Mouse (Mus musculus) cerebellum, adult 9-11 months (tissue): ENCODE data around the gene Ascl2.
A peak's percentile ranks its signal among the peaks of the same experiment; 100 is the strongest.

ENCODE experiments used
- DNase-seq: peaks from one replicate; pipeline ENCODE4 v3.0.0; 2022

The Ascl2 gene

DNA sequence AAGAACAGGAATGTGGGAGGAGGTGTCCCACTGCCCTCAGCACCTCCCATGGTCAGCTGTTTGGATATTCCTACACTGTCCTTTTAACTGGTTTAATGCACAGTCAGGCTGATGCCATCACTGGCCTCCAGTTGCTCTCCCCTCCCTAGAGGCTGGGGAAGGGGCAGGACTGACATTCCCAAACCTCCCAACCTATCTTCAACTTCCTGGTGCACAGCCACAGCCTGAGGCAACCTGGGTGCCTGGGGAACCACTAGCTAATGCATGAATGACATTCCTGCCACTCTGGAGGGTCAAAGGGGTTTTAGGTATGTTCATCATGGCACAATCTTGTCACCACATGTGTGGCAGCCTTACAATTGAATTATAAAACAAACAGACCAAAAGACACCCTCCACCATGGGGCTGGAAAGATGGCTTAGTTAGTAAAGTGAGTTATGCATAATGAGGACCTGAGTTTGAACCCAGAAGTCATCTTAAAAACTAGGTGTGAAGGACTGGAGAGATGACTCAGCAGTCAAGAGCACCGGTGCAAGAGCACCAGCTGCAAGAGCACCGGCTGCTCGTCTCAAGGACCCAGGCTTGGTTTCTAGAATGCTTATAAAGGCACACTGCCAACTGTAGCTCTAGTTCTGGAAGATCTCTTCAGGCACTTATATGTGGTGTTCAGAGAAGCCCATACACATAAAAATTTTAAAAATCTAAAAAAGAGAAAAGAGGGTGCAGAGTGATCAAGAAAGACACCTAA lies 28.5 kb upstream of the Ascl2 start:
- no peak for DNase-seq

DNA sequence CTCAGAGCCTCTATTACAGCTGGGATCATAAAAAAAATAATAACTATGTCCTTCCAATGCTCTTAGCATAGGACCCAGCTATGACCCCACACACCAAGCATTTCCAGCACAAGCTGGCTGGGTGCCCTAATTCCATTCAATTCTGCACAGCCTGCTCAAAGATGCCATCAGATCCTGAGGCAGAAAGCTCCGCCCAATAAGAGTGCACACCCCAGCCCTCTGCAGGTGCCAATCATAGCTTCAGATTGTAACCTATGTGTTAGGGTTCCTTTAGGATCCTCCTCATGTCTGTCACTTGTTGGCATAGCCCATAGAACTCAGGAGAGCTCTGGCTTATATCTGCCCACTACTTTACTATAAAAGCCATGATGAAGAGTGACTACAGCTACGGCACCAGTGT lies 27.9 kb upstream of the Ascl2 start:
- no peak for DNase-seq

DNA sequence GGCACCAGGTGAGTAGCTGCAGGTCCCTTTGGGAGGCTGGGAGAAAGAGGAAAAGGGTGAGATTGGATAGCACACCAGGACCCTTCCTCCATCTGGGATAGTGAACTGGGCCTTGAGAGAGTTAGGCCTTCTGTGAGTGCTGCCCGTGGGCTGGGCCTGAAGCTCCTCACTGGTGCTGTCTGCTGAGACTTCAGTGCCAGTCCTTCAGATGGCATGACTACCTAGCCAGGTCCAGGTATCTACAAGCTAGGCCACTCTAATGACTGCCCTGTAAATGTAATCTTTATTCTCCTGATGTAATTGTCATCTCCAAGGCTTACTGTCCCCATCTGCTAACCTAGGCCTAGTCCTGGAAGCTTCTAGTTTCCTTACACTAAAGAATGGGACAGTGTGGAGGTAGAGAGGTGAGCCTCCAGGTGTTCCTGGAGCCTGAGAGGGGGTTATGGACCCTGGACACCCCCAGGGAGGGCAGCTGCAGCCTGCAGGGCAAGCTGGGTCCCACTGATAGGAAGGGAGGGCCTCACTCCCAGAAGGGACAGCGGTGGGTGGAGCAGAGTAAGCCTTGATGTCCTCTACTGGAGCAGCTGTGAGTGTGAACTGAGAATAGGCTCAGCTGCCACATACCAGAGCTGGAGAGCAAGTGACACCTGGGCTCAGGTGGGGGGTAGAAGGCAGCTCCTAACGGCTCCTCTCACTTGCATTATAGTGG lies 26.7 kb upstream of the Ascl2 start:
- DNase-seq = no peak

DNA sequence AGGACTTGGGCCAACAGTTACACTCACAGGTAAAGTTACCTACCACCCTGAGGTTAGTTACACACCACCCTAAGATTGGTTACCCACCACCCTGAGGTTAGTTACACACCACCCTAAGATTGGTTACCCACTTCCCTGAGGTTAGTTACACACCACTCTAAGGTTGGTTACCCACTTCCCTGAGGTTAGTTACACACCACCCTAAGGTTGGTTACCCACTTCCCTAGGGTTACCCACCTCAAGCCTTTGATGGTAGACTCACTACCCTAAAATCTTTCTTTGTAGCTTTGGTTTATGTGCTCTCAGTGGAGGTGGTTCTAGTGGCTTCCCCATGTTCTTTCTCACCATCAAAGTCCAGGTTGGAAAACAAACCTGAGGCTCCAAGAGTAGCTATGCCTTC lies 25.9 kb upstream of the Ascl2 start:
- no peak for DNase-seq

DNA sequence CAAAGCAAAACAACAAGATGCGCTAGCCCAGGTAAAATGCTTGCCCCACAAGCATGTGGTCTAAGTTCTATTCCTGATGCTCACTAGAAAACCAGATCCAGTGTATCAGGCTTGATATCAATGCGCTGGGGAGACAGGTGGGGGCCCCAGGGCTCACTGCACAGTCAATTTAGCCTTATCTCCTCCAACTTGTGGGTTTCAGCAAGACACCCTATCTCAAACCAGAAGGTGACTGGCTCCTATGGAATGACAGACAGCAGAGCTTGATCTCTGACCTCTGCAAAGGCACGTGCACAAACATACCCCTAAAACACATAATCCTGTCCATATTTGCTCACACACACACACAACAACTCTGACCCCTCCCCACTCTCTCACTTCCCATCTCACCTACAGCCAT lies 18.7 kb upstream of the Ascl2 start:
- no peak for DNase-seq

DNA sequence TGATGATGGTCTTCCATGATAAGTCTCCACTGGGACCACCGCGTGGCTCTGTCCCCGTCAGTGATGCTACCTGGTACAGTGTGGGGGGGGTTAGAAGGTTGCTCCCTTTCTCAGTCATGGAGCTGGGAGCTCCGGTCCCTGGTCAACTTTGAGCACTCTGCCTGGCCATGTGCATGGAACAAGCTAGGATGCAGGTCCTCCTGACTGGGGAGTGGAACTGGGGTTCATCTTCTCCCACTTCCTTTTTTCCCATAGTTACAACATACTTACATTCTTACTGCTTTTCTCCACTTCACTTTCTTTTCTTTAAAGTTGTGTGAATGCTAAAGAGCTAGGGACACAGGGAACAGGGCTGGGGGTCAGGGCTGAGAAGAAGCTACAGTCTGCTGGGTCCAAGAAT lies 16.1 kb upstream of the Ascl2 start:
- DNase-seq = no peak

DNA sequence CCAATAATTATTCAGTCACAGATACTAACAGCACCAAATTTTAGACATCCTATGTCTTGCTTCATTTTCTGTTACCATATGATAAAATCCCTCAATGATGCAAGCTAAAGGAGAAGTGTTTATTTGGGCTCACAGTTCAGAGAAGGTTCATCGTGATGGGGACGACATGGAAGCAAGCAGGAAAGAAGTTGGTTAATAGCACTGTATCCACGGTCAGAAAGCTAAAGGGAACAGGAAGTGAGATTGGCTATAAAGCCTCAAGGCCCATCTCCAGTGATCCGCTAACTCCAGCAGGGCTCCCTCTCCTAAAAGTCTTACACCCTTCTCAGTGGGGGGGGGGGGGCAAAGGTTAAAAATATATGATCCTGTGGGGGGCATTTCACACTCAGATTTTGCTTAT lies 12.8 kb upstream of the Ascl2 start:
- DNase-seq = no peak

DNA sequence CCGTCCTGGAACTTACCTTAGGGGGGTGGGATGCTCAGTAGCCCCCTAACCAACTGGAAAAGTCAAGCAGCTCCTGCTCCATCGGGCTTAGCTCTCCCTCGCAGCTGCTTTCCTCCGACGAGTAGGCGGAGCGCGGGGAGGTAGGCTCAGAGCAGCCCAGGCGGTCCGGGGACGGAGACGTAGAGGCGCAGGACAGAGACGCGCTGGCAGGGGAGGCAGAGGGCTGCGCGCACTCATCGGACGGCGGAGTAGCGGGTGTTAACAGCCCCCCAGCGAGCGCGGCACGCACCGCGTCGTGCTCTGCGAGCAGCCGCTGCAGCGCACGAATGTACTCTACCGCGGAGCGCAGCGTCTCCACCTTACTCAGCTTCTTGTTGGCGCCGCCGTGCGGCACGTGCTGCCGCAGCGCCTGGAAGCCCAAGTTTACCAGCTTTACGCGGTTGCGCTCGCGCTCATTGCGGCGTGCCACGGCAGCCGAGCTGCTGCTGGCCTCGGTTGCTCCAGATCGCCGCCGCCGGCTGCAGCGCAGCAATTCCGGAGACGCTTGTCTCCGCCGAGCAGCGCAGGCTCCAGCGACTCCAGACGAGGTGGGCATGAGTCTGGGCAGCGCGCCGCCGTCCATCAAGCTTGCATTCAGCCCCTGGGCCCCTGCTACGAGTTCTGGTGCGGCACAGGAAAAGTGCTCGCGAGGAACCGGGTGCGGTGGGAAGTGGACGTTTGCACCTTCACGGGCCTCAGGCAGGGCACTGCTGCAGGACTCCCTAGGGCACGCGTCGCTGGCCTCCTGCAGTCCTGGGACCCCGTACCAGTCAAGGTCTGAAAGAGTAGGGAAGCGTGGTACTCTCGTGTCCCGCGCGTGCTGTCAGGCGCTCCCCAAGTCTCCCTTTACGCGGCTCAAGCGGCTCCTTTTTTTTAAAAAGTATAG lies 918 bp downstream of the Ascl2 start:
- no peak for DNase-seq

DNA sequence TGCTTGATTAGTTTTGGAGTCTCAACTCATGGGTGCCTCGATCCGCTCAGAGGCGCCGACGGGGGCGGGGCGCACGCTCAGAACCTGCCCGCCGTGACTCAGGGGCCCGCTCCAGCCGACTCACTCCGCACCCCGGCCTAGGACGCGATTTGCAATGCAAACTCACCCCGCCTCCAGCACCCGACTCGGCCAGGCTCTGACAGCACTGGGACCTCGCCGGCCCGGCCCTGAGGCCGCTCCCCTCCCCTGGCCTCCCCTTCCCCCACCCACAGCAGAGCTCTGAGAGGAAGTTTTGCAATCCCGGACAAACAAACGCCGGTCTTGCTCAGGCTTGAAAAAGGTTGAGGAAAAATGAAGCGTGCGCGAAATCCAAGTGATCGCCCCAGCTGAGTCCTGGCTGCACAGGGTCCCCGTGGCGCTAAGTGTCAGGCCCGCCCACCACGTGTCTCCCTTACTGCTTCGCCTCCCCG lies 1.6 kb downstream of the Ascl2 start:
- DNase-seq = no peak

DNA sequence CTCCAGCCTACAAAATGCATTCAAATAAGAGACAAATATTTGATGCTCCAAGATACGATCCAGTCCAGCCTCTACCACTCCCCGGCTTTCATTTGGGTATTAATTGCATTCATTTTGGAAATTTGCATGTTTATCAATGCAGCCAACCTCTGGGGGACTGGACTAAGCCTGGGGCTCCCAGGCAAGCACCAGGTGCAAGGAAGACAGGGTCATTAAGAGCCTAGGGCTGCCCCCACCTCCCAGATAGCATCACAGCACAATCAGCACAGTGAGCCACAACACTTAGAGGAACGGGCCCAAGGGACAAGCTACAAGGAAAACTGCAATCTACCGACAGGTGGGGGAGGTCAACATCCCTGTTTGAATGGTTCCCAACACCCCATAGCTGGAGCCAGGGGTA lies 9.3 kb downstream of the Ascl2 start:
- DNase-seq = no peak

DNA sequence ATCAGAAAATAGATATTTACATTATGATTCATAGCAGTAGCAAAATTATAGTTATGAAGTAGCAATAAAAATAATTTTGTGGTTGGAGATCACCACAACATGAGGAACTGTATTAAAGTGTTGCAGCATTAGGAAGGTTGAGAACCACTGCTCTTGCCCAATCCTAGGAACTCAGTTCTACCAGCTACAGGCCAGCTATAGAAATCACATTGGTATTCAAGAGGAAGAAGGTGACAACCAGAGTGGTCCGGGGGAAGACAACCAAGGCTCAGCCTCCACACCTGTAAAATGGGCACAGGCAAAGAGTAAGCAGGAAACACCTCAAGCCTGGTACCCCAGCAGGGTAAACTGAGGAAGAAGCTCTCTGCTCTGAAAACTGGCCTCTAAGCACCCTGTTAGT lies 10.2 kb downstream of the Ascl2 start:
- no peak for DNase-seq

DNA sequence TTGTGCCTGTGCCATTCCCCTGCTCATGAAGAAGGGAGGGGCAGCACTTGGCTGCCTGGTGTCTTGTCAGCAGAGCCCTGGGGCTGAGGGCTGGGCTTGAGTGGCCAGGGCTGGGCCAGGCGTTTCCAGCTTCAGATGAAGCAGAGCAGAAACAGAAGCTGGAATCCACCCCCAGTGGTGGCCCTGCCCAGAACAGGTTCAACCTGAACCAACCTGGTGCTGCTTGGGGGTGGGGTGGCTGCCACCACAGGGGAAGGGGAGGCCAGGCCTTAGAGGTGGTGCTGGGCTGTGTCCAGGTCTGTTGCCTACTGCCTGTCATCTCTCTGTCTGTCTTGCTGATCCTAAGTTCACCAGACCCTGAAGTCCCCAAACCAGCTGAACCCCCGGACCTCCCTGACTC lies 13.0 kb downstream of the Ascl2 start:
- no peak for DNase-seq

DNA sequence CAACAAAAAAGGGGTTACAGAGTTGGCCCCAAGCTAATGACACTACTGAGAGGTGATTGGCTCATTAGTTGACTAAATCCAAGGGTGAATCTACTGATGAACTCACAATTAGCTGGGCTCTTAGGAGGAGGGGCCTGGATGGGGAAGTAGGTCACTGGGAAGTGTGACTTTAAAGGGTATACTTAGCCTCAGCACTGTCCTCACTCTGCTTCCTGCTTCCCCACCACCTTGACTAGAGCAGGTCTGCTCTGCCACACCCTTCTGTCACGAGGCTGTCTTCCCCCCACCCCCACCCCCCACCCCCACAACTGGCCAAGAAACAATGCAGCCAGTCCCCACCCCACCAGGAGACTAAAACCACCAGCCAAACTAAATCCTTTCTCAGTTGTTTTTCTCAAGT lies 19.5 kb downstream of the Ascl2 start:
- no peak for DNase-seq

DNA sequence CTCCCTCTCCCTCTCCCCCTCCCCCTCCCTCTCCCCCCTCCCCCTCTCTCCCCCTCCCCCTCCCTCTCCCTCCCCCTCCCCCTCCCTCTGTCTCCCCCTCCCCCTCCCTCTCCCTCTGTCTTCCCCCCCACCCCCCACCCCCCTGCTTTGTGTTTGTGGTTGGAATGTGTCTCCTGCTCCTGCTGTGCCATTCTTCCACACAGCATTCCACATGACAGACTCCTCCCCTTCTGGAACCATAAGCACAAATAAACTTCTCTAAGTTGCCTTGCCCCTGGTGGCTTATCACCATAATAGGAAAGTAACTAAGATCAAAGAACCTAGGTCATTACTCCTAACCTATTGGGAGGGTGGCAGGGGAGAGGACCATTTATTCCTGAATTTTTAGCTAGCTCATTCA lies 31.4 kb downstream of the Ascl2 start:
- no peak for DNase-seq

DNA sequence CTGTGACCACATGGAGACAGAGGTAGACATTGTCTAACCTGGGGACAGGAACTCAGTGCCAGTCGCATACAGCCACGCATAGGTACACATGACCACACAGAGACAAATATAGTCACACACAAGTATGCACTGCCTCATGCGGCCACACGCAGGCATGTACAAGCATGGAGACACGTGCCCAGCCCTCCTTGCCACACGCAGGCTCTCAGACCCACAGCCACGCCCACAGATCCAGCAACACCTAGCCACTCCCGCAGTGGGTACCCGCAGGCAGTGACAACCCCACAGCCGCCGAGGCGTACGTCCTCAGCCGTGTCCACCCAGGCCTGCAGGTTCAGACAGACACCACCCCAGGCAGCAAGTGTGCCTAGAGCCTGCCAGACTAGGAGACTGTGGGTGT lies 33.4 kb downstream of the Ascl2 start:
- no peak for DNase-seq

DNA sequence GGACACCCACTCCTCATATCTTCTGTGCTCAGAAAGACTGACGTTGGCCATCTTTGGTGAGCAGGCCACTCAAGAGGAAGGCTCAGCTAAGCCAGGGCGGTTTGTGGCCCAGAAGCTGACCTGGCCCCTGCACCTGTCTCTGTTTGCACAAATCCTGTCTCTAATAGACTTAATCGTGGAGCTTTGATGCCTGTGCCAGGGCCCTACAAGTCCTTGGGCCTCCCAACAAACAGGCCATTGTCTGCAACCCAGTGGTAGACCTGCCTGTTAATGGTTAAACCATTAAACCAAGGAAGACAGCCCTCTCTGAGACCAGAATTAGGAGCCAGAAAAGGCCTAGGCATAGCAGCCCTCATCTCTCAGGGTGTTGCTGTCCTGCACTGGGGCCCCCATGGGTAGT lies 36.6 kb downstream of the Ascl2 start:
- DNase-seq = no peak

DNA sequence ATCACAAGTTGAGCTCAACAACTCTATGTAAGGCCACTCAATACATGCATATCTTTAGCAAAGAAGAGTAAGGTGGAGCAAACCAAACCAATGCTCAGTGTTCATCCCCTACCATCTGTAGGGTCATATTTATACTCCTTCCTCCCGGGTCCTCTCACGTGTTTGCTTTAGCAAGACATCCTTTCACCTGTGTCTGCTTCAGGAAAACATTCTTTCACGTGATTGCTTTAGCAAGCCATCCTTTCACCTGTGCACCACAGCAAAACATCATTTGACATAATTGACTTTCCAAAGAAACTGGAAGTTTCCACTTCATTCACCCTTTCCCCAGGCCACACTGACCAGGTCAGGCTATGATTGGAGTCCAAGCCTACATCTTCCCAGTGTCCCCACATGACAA lies 38.0 kb downstream of the Ascl2 start, which contains the start of gene Th:
TSS of gene Th (minus strand) at position 101 of the 400 bp plus-strand sequence.
- DNase-seq = no peak

DNA sequence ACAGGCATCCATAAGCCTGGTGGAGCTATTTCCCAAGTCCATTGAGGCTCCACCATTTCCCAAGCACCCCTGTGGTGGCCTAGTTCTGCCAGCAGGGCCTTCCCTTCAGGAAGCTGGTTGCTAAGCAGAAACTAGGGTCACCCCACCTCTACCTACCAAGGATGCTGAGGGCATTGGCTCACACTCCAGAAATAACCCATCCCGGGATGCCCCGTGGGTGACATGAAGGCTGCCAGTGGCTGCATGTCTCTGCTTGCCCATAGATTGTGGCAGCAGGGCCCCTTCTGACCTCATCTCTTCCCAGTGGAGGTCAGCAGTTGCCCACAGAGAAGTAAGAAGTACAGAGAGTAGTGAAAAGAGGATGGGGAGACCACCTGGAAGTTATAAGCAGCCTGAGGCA lies 39.5 kb downstream of the Ascl2 start:
- DNase-seq = no peak

DNA sequence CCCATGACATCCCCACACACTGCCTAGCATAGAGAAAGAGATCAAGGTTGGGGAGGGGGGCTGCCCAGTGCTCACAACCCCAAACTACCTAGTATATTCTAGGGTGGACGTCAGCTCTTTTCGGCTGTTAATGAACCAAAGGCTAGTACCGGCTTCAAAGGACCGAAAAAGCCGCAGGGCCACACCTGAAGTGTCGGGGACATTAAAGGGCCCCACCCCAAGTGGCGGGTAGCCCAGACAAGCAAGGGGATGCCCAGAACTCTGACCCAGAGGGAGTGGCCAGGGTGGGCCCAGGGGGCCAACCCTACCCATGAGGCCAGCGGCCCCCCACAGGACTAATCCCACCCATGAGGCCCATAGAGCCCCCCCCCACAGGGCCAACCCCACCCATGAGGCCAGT lies 41.8 kb downstream of the Ascl2 start:
- no peak for DNase-seq

DNA sequence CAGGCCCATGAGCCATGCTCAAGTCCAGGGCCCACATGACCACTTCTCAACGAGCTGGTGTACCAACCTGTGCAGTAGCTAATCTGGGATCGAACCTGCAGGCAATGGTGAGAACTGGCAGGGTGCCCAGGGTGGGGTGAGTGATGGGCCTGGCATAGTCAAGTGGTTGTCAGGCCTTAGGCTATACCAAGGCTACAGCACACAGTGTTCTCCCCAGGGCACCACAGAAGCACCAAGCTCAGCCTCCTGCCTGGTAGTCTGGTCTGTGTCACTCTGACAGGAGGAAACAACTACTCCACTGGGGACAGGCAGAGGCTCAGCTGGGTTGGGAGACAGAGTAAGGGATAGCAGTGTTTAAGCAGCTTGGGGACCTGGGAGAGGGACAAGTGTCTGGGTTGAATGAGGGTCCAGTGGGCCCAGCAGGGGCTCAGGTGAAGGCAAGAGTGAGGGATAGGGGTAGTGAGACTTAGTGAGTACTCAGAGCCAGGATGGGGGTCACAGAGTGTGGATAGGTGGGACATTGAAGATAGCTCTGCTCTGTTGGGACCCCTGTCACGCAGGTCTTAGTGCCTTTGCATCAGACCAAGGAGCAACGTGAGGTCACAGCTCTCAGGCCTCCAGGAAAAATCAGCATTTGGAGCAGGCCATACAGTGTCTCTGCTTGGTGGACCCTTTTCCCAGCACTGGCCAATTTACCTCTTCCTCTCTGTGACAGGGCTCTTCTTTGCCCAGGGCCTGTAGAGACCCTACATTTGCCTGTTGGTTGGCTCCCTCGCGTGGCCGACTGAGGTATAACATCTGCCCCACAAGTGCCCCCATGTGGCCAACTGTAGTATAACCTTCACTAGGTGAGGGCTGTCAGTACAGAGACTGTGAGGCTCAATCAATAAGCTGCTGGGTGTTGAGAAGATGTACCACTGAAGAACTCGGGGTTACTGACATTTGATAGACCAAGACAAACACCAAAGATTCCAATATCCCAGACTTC lies 50.1 kb downstream of the Ascl2 start:
- DNase-seq = peak; percentile 58

DNA sequence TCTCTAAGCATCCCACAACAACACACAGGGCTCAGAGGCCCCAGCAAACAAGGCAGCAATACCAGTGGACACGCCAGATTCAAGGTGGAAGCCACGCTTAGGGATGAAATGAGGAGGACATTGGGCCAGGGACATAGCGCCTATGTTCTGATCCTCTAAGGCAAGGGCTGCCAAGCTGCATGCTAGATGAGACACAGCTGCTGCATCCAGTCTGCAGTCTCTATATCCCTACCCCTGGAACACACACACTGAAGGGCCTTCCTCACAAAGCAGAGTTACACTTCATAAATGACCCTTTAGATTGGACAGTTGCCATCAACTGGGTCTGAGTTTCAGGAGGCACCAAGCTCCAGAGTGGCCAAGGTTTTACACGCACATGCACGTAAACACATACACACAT lies 51.4 kb downstream of the Ascl2 start:
- no peak for DNase-seq
